Mouse (Mus musculus) liver, postnatal 0 days (tissue): Measurements from ENCODE around the gene Pnpla2. TPM values are rescaled to one million over a fixed set of nuclear protein-coding genes. Genes with fewer than 3 reads are reported as not detected.

ENCODE experiments used
- ATAC-seq: fragments of 200-750 bp; cut with Nextera tagmentation; 2 replicates; pipeline ENCODE4 v1.8.0; 2017; ENCODE audit warnings: mild to moderate bottlenecking, moderate library complexity
- DNase-seq: peaks from one replicate; pipeline ENCODE4 v3.0.0-alpha.2; 2016
- H3K27ac ChIP-seq: fragments of 300-500 bp; sonication (generic); 2 replicates; pipeline ENCODE4 v1.5.1; 2014; ENCODE audit warnings: antibody characterized with exemption, moderate library complexity, mild to moderate bottlenecking, low read depth
- H3K27me3 ChIP-seq: fragments of 300-500 bp; sonication (generic); 2 replicates; pipeline ENCODE4 v1.6.1; 2014; ENCODE audit warnings: low read length, control low read depth, mixed read lengths; ENCODE audit not compliant: insufficient read depth
- H3K36me3 ChIP-seq: fragments of 300-500 bp; sonication (generic); replicated peaks from 2 replicates; pipeline ENCODE4 v1.6.1; 2014; ENCODE audit warnings: mild to moderate bottlenecking, control low read depth, low read length, moderate library complexity, mixed read lengths; ENCODE audit not compliant: insufficient read depth
- H3K4me1 ChIP-seq: fragments of 300-500 bp; sonication (generic); 2 replicates; pipeline ENCODE4 v1.6.1; 2014; ENCODE audit warnings: antibody characterized with exemption, mild to moderate bottlenecking, control low read depth; ENCODE audit not compliant: insufficient read depth
- H3K4me2 ChIP-seq: fragments of 300-500 bp; sonication (generic); 2 replicates; pipeline ENCODE4 v1.6.1; 2014; ENCODE audit warnings: low read depth, mild to moderate bottlenecking, low read length, moderate library complexity, mixed read lengths
- H3K4me3 ChIP-seq: fragments of 300-500 bp; sonication (generic); 2 replicates; pipeline ENCODE4 v1.5.1; 2014; ENCODE audit warnings: low read depth, low read length
- H3K9ac ChIP-seq: fragments of 300-500 bp; sonication (generic); replicated peaks from 2 replicates; pipeline ENCODE4 v1.6.1; 2014; ENCODE audit warnings: mild to moderate bottlenecking, moderate library complexity
- H3K9me3 ChIP-seq: fragments of 300-500 bp; sonication (generic); 2 replicates; pipeline ENCODE4 v1.6.1; 2016; ENCODE audit warnings: mild to moderate bottlenecking, control low read depth, low read length, mixed read lengths
- CTCF ChIP-seq: sonication (generic); IDR thresholded peaks from 2 replicates; pipeline ENCODE4 v1.5.1; 2016; ENCODE audit warnings: antibody characterized with exemption, low read depth
- EP300 ChIP-seq: IDR thresholded peaks from 2 replicates; pipeline ENCODE4 v1.6.1; 2016; ENCODE audit warnings: antibody characterized with exemption, low read depth, mild to moderate bottlenecking
- WGBS: fragments of 180-500 bp; shearing (Covaris S2); extraction: QIAGEN DNeasy Blood & Tissue Kit; methylation state at CpG from one replicate; pipeline ENCODE4 v1.1.7; 2014; ENCODE audit not compliant: insufficient replicate concordance; 5-methylcytosine and 5-hydroxymethylcytosine counted together
- polyA plus RNA-seq: library from polyadenylated mRNA; unstranded; fragments of >200 nt; fragmentation: Nextera tagmentation; extraction: Ambion mirVana; gene quantifications from 2 replicates; pipeline ENCODE4 v1.2.1, GENCODE M21; 2015

Pnpla2 gene
- polyA plus RNA-seq, 1 experiment from 2014 or later: 47.1 TPM

- peak overlapping the region; percentile 76 for H3K4me3 ChIP-seq
- peaks cover 19% of the 10 kb centered on the region for H3K27me3 ChIP-seq
- peaks cover 42% of the 10 kb centered on the region for H3K4me1 ChIP-seq
- TF ChIP-seq EP300 (0 out of 2 replicates have a peak, but pooled peaks have one; percentile 40), CTCF (peak; percentile 58)
- 13% methylated on average over 8 of the region's 8 CpGs for WGBS
- peak overlapping the region; percentile 86 for H3K27ac ChIP-seq
- ATAC-seq: peak; percentile 56
- peaks cover 23% of the 10 kb centered on the region for H3K36me3 ChIP-seq
- no peaks in the 10 kb centered on the region for H3K9me3 ChIP-seq
- H3K9ac ChIP-seq: peak overlapping the region; percentile 84
- peak; percentile 61 for DNase-seq
- peak overlapping the region; percentile 89 for H3K4me2 ChIP-seq
Observed at GRCm38 (mm10) chr7:141468522-141469211, 13.7 kb downstream of the Pnpla2 start.

- ATAC-seq (no peak), DNase-seq (no peak)
- Histone ChIP-seq H3K9me3 (no peaks in the 10 kb centered on the region), H3K27ac (peak overlapping the region; percentile 86), H3K4me1 (peaks cover 45% of the 10 kb centered on the region), H3K4me3 (no peak overlapping the region; the same call in 1 of the 2 replicates), H3K27me3 (peaks cover 12% of the 10 kb centered on the region), H3K4me2 (peak overlapping the region; percentile 89; the same call in 1 of the 2 replicates), H3K9ac (peak overlapping the region; percentile 84; the same call in 1 of the 2 replicates), H3K36me3 (peaks cover 23% of the 10 kb centered on the region)
- 84% methylated on average over 6 of the region's 6 CpGs for WGBS
- TF ChIP-seq EP300: no peak
- no peak for TF ChIP-seq CTCF
Observed at GRCm38 (mm10) chr7:141469352-141469751, 14.4 kb downstream of the Pnpla2 start.

DNA sequence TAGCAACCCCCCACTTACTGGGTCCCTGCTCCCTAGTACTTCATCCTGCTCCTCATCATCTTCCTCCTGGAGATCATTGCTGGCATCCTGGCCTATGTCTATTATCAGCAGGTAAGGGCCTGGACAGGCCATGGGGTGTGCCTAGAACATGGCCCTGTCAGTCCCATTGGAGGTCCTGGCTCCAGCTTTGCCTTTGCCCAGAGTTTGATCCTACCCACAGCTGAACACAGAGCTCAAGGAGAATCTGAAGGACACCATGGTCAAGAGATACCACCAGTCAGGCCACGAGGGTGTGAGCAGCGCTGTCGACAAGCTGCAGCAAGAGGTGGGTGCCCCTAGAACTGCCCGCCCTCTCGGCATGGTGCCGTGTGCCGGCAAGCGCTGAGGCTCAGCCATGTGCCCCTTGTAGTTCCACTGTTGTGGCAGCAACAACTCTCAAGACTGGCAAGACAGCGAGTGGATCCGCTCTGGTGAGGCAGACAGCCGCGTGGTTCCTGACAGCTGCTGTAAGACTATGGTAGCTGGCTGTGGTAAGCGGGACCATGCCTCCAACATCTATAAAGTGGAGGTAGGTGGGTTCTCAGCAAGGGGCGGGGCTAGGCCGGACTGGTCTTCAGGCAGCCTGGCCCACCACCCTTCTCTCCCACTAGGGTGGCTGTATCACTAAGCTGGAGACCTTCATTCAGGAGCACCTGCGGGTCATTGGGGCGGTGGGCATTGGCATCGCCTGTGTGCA lies 15.1 kb downstream of the Pnpla2 start:
- H3K4me1 ChIP-seq: peaks cover 38% of the 10 kb centered on the region

DNA sequence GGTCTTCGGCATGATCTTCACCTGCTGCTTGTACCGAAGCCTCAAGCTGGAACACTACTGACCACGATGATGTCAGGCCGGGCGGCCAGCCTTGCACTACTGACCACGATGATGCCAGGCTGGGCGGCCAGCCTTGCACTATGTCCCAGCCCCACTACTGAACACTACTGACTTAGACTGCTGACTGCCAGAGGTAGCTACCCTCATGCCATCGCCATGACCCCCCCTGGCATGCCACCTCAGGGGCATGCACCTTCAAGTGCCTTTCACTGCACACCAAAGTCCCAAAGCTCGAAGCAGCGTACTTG lies 15.6 kb downstream of the Pnpla2 start:
- no peaks in the 10 kb centered on the region for H3K9me3 ChIP-seq
- WGBS: 88% methylated on average over 10 of the region's 10 CpGs

More for the DNA sequence above, 15.1 kb downstream of the Pnpla2 start:
- ATAC-seq (no peak), DNase-seq (no peak)
- no peak overlapping the region for H3K4me3 ChIP-seq
- no peak overlapping the region for H3K4me2 ChIP-seq
- no peak overlapping the region for H3K27ac ChIP-seq
- peaks cover 23% of the 10 kb centered on the region for H3K36me3 ChIP-seq
- TF ChIP-seq EP300 (no peak), CTCF (no peak)
- no peaks in the 10 kb centered on the region for H3K9me3 ChIP-seq
- H3K27me3 ChIP-seq: peaks cover 5% of the 10 kb centered on the region
- no peak overlapping the region for H3K9ac ChIP-seq
- 95% methylated on average over 18 of the region's 18 CpGs for WGBS

GRCm38 (mm10) chr7:141471236-141471635 lies 16.2 kb downstream of the Pnpla2 start:
- Histone ChIP-seq H3K27ac (no peak overlapping the region), H3K4me2 (no peak overlapping the region), H3K4me1 (peaks cover 46% of the 10 kb centered on the region), H3K9me3 (no peaks in the 10 kb centered on the region), H3K9ac (no peak overlapping the region), H3K4me3 (no peak overlapping the region), H3K36me3 (peaks cover 23% of the 10 kb centered on the region), H3K27me3 (no peaks in the 10 kb centered on the region)
- no peak for TF ChIP-seq EP300
- TF ChIP-seq CTCF: no peak
- ATAC-seq (no peak), DNase-seq (no peak)
- 92% methylated on average over 1 of the region's 1 CpGs for WGBS

More for the DNA sequence above, 15.6 kb downstream of the Pnpla2 start:
- no peak overlapping the region for H3K27ac ChIP-seq
- H3K4me1 ChIP-seq: peaks cover 40% of the 10 kb centered on the region
- ATAC-seq (no peak), DNase-seq (no peak)
- no peak for TF ChIP-seq EP300
- no peak for TF ChIP-seq CTCF
- no peak overlapping the region for H3K4me2 ChIP-seq
- no peak overlapping the region for H3K9ac ChIP-seq
- H3K27me3 ChIP-seq: no peaks in the 10 kb centered on the region; the same call in 1 of the 2 replicates
- H3K4me3 ChIP-seq: no peak overlapping the region
- peaks cover 23% of the 10 kb centered on the region for H3K36me3 ChIP-seq

GRCm38 (mm10) chr7:141472226-141472625 lies 17.2 kb downstream of the Pnpla2 start:
- H3K9me3 ChIP-seq: no peaks in the 10 kb centered on the region
- H3K27ac ChIP-seq: no peak overlapping the region
- WGBS: 78% methylated on average over 6 of the region's 6 CpGs

More at GRCm38 (mm10) chr7:141472226-141472625, 17.2 kb downstream of the Pnpla2 start:
- Histone ChIP-seq H3K36me3 (peaks cover 23% of the 10 kb centered on the region), H3K4me3 (no peak overlapping the region), H3K4me1 (peaks cover 48% of the 10 kb centered on the region), H3K9ac (no peak overlapping the region), H3K27me3 (no peaks in the 10 kb centered on the region), H3K4me2 (no peak overlapping the region)
- ATAC-seq (no peak), DNase-seq (no peak)
- TF ChIP-seq EP300 (no peak), CTCF (no peak)
